Mouse (Mus musculus) liver, embryonic 16.5 days (tissue): ENCODE data around the gene Rara. TPM values are rescaled to one million over a fixed set of nuclear protein-coding genes. Genes with fewer than 3 reads are reported as not detected.

Experiments used
- ATAC-seq: fragments of 200-750 bp; cut with Nextera tagmentation; 2 replicates; pipeline ENCODE4 v1.8.0; 2017; ENCODE audit warnings: low read depth, mild to moderate bottlenecking, moderate number of reproducible peaks, moderate library complexity
- H3K27ac ChIP-seq: fragments of 300-500 bp; sonication (generic); 2 replicates; pipeline ENCODE4 v1.5.1; 2014; ENCODE audit warnings: mild to moderate bottlenecking, low read length
- H3K27me3 ChIP-seq: fragments of 300-500 bp; sonication (generic); 2 replicates; pipeline ENCODE4 v1.6.1; 2014; ENCODE audit warnings: low read depth, low read length, mixed read lengths; ENCODE audit not compliant: control insufficient read depth, insufficient read depth
- H3K36me3 ChIP-seq: fragments of 300-500 bp; sonication (generic); 2 replicates; pipeline ENCODE4 v1.6.1; 2014; ENCODE audit warnings: mild to moderate bottlenecking; ENCODE audit not compliant: control insufficient read depth, insufficient read depth
- H3K4me1 ChIP-seq: fragments of 300-500 bp; sonication (generic); 2 replicates; pipeline ENCODE4 v1.6.1; 2014; ENCODE audit warnings: low read depth, low read length, mixed read lengths; ENCODE audit not compliant: control insufficient read depth
- H3K4me2 ChIP-seq: fragments of 300-500 bp; sonication (generic); 2 replicates; pipeline ENCODE4 v1.6.1; 2014; ENCODE audit warnings: low read depth, low read length, mixed read lengths
- H3K4me3 ChIP-seq: fragments of 300-500 bp; sonication (generic); 2 replicates; pipeline ENCODE4 v1.5.1; 2014; ENCODE audit warnings: low read depth, mild to moderate bottlenecking, low read length
- H3K9ac ChIP-seq: fragments of 300-500 bp; sonication (generic); 2 replicates; pipeline ENCODE4 v1.6.1; 2014; ENCODE audit warnings: low read depth, low read length
- H3K9me3 ChIP-seq: fragments of 300-500 bp; sonication (generic); replicated peaks from 2 replicates; pipeline ENCODE4 v1.6.1; 2016; ENCODE audit warnings: low read length; ENCODE audit not compliant: control insufficient read depth
- WGBS: fragments of 180-500 bp; shearing (Covaris S2); extraction: QIAGEN DNeasy Blood & Tissue Kit; methylation state at CpG from one replicate; pipeline ENCODE4 v1.1.7; 2014; ENCODE audit not compliant: insufficient replicate concordance; 5-methylcytosine and 5-hydroxymethylcytosine counted together
- polyA plus RNA-seq: library from polyadenylated mRNA; unstranded; fragments of >200 nt; fragmentation: Nextera tagmentation; extraction: Ambion mirVana; gene quantifications from 2 replicates; pipeline ENCODE4 v1.2.1, GENCODE M21; 2015

Gene Rara
- 4.2 and 5.4 TPM in 2 replicates for polyA plus RNA-seq

GRCm38 (mm10) chr11:98927438-98928076 lies at the start of gene Rara:
Gene Rara, plus strand, starts transcription at chr11:98927818.
- 10% methylated on average over 21 of the region's 21 CpGs for whole genome bisulfite sequencing
- Histone ChIP-seq H3K27ac (no peak within 1 kb of the TSS), H3K9ac (peak within 1 kb of the TSS; percentile 41), H3K4me3 (peak within 1 kb of the TSS; percentile 37), H3K36me3 (peaks cover 7% of the 10 kb centered on the region), H3K27me3 (peaks cover 12% of the 10 kb centered on the region), H3K4me1 (peaks cover 22% of the 10 kb centered on the region), H3K9me3 (no peaks in the 10 kb centered on the region), H3K4me2 (peak within 1 kb of the TSS; percentile 52)
- ATAC-seq = no peak

GRCm38 (mm10) chr11:98887703-98888102 lies 39.9 kb upstream of the Rara start:
- Histone ChIP-seq H3K9ac (no peak overlapping the region), H3K27me3 (no peaks in the 10 kb centered on the region), H3K4me3 (no peak overlapping the region), H3K27ac (no peak overlapping the region), H3K4me1 (peaks cover 5% of the 10 kb centered on the region), H3K9me3 (no peaks in the 10 kb centered on the region), H3K4me2 (no peak overlapping the region), H3K36me3 (peaks cover 46% of the 10 kb centered on the region)
- 87% methylated on average over 3 of the region's 3 CpGs for WGBS
- no peak for ATAC-seq

DNA sequence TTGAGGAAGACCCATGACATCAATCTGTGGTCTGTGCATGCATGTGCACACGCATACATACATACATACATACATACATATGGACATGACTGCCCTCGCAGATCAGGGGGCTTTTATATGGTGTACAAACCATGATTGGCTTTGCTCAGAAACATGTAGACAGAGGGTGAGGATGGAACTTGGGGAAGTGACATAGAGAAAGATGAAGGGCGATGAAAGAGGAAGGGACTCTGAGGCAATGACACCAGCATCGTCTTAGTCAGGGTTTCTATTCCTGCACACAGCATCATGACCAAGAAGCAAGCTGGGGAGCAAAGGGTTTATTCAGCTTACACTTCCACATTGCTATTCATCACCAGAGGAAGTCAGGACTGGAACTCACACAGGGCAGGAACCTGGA lies 38.5 kb upstream of the Rara start:
- no peak for ATAC-seq
- Histone ChIP-seq H3K27ac (no peak overlapping the region), H3K27me3 (no peaks in the 10 kb centered on the region), H3K9me3 (no peaks in the 10 kb centered on the region), H3K36me3 (peaks cover 55% of the 10 kb centered on the region), H3K9ac (no peak overlapping the region), H3K4me2 (no peak overlapping the region), H3K4me3 (no peak overlapping the region), H3K4me1 (peaks cover 5% of the 10 kb centered on the region)
- WGBS = 78% methylated on average over 4 of the region's 4 CpGs

DNA sequence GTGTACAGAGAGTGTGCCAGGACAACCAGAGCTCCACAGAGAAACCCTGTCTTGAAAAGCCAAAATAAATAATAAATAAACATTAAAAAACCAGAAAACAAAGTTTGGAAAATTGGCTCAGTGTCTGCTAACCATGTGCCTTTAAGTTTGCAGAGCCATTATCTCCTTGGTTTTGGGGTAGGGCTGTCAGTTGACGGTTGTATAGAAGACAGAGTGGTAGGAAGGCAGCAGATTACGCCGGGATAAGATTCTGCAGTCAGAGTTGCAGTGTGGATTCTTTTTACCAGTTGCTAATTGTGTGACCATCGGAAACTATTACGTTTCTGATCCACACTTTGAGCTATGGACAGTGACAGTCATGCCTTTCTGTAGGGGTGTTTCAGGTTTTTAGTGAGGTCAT lies 37.6 kb upstream of the Rara start:
- H3K27me3 ChIP-seq = no peaks in the 10 kb centered on the region
- no peaks in the 10 kb centered on the region for H3K9me3 ChIP-seq
- H3K27ac ChIP-seq = no peak overlapping the region
- peaks cover 5% of the 10 kb centered on the region for H3K4me1 ChIP-seq
- no peak overlapping the region for H3K4me3 ChIP-seq
- H3K9ac ChIP-seq = no peak overlapping the region
- 57% methylated on average over 5 of the region's 5 CpGs for WGBS
- peaks cover 52% of the 10 kb centered on the region for H3K36me3 ChIP-seq
- no peak overlapping the region for H3K4me2 ChIP-seq
- ATAC-seq = 0 out of 2 replicates have a peak, but pooled peaks have one; percentile 19

DNA sequence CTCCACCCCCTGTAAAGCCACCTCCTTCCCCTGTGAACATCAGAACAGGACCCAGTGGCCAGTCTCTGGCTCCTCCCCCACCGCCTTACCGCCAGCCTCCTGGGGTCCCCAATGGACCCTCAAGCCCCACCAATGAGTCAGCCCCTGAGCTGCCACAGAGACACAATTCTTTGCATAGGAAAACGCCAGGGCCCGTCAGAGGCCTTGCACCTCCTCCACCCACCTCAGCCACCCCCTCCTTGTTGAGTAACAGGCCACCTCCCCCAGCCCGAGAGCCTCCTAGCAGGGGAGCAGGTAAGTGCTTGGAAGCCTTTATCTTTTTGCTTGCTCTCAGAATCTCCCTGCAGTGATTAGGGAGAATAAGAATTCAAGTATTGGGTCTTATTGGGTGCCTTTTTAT lies 35.2 kb upstream of the Rara start:
- 76% methylated on average over 5 of the region's 5 CpGs for WGBS
- Histone ChIP-seq H3K9ac (no peak overlapping the region), H3K36me3 (peaks cover 50% of the 10 kb centered on the region), H3K9me3 (no peaks in the 10 kb centered on the region), H3K27ac (no peak overlapping the region), H3K4me3 (no peak overlapping the region), H3K4me1 (peaks cover 5% of the 10 kb centered on the region), H3K27me3 (no peaks in the 10 kb centered on the region), H3K4me2 (no peak overlapping the region)
- ATAC-seq = no peak

GRCm38 (mm10) chr11:98900529-98901125 lies 27.0 kb upstream of the Rara start:
- peak overlapping the region; percentile 18; the same call in 1 of the 2 replicates for H3K4me2 ChIP-seq
- peak overlapping the region; percentile 48; the same call in 1 of the 2 replicates for H3K27ac ChIP-seq
- H3K9me3 ChIP-seq = no peaks in the 10 kb centered on the region
- no peak for ATAC-seq
- peaks cover 27% of the 10 kb centered on the region for H3K36me3 ChIP-seq
- peaks cover 38% of the 10 kb centered on the region for H3K4me1 ChIP-seq
- H3K4me3 ChIP-seq = no peak overlapping the region
- WGBS = 37% methylated on average over 12 of the region's 12 CpGs
- H3K27me3 ChIP-seq = no peaks in the 10 kb centered on the region
- H3K9ac ChIP-seq = no peak overlapping the region

DNA sequence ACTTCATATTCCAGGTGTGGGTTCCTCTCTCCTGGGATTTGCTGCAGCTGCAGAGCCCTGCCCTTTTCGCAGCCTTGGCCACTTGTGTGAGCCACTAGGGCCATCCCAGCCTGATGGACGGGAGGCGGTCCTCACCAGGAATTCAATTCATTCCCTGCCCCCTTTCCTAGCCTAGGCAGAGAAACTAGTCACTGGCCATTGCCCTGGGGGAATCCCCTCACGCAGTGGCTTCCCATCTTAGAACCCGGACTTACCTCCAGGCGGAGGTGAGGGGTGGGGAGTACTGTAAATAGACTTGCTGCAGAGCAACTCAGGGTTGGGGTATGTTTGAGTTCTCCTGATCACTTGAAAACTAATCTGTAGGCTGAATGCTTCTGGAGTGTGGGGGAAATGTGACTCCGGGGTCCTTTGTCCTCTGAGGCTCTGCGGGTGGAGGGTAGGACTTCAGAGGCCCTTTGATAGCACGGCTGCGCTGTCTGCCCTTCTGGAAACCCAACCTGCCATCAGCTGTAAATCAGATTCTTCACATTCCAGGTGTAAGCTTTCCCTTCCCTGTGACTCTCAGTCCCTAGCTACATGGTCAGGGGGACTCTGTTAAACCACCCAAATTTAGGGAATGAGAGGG lies 24.9 kb upstream of the Rara start:
- Histone ChIP-seq H3K4me3 (no peak overlapping the region), H3K27me3 (no peaks in the 10 kb centered on the region), H3K9ac (no peak overlapping the region), H3K27ac (peak overlapping the region; percentile 11; the same call in 1 of the 2 replicates), H3K4me1 (peaks cover 54% of the 10 kb centered on the region), H3K36me3 (peaks cover 15% of the 10 kb centered on the region), H3K4me2 (no peak overlapping the region), H3K9me3 (no peaks in the 10 kb centered on the region)
- 65% methylated on average over 10 of the region's 10 CpGs for WGBS
- no peak for ATAC-seq

DNA sequence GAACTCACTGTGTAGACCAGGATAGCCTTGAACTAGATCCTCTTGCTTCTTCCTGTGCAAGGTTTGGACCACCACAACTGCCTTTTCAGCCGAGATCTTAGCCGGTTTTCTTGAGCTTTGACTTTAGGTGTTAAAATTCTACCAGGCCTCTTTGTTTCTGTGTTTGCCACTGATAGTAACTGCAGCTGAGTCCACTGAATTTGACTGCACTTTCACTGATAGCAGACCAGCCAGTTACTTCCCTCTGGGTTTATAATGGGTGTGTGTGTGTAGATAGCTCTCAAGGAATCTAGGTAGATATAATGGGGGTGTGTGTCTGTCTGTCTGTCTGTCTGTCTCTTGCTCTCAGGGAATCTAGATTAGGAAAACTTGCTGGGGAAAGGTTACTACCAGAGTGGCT lies 23.0 kb upstream of the Rara start:
- Histone ChIP-seq H3K27me3 (no peaks in the 10 kb centered on the region), H3K9me3 (no peaks in the 10 kb centered on the region), H3K4me1 (peaks cover 64% of the 10 kb centered on the region), H3K27ac (peak overlapping the region; percentile 96), H3K4me3 (peak overlapping the region; percentile 4; the same call in 1 of the 2 replicates), H3K36me3 (peaks cover 9% of the 10 kb centered on the region), H3K4me2 (peak overlapping the region; percentile 44), H3K9ac (peak overlapping the region; percentile 19)
- peak; percentile 61 for ATAC-seq
- whole genome bisulfite sequencing = 17% methylated on average over 2 of the region's 2 CpGs

GRCm38 (mm10) chr11:98905033-98905432 lies 22.6 kb upstream of the Rara start:
- peak overlapping the region; percentile 96 for H3K27ac ChIP-seq
- H3K9me3 ChIP-seq = no peaks in the 10 kb centered on the region
- no peaks in the 10 kb centered on the region for H3K27me3 ChIP-seq
- WGBS = 18% methylated on average over 7 of the region's 7 CpGs
- H3K9ac ChIP-seq = peak overlapping the region; percentile 38
- H3K4me2 ChIP-seq = peak overlapping the region; percentile 44
- H3K36me3 ChIP-seq = peaks cover 7% of the 10 kb centered on the region; the same call in 1 of the 2 replicates
- H3K4me3 ChIP-seq = peak overlapping the region; percentile 7; the same call in 1 of the 2 replicates
- ATAC-seq = peak; percentile 55
- H3K4me1 ChIP-seq = peaks cover 66% of the 10 kb centered on the region
